Mouse (Mus musculus): ENCODE measurements around the gene Fam189b. TPM values are rescaled to one million over a fixed set of nuclear protein-coding genes. Genes with fewer than 3 reads are reported as not detected.

Fam189b gene
- total and polyA plus RNA-seq, 3 experiments: 3.9 to 18.0 (median 5.1) TPM

GRCm38 (mm10) chr3:89225321-89225815 is 42.4 kb downstream of the Fam189b start:
- DNase-seq: no peak
- Histone ChIP-seq H3K79me2 (replicated peaks; ENCODE audit: control insufficient read depth, insufficient read depth, low read length) (no peaks in the 10 kb centered on the region), H3K4me1 (ENCODE audit: control insufficient read depth, insufficient read depth, low read length) (no peaks in the 10 kb centered on the region; the same call in 1 of the 2 replicates), H3K27ac (no peak overlapping the region), H3K27me3 (ENCODE audit: control insufficient read depth, insufficient read depth, low read length) (no peaks in the 10 kb centered on the region), H3K9ac (ENCODE audit: low read depth, low read length) (no peak overlapping the region), H3K36me3 (ENCODE audit: control insufficient read depth, insufficient read depth, low read length) (no peaks in the 10 kb centered on the region), H3K4me3 (no peak overlapping the region)
- WGBS: 77% methylated on average over 12 of the region's 12 CpGs
- no peak for TF ChIP-seq POLR2A (IDR thresholded peaks at IDR 0.05; ENCODE audit: insufficient read depth, low read depth, low read length)
- TF ChIP-seq CTCF (IDR thresholded peaks at IDR 0.05): no peak
- no peak for TF ChIP-seq EP300 (IDR thresholded peaks at IDR 0.05; ENCODE audit: insufficient read depth, low read depth, low read length)
- intact Hi-C loops (cut with DNase I): no loop called here

- H3K79me2 ChIP-seq (replicated peaks; ENCODE audit: control insufficient read depth, insufficient read depth, low read length): no peaks in the 10 kb centered on the region
- H3K27ac ChIP-seq: no peak overlapping the region
- H3K27me3 ChIP-seq (ENCODE audit: control insufficient read depth, insufficient read depth, low read length): no peaks in the 10 kb centered on the region
- WGBS: 68% methylated on average over 4 of the region's 4 CpGs
- DNase-seq: no peak
- no peak overlapping the region for H3K9ac ChIP-seq (ENCODE audit: low read depth, low read length)
- H3K36me3 ChIP-seq (ENCODE audit: control insufficient read depth, insufficient read depth, low read length): no peaks in the 10 kb centered on the region
- no peak overlapping the region for H3K4me3 ChIP-seq
- intact Hi-C loops (cut with DNase I): no loop called here
- TF ChIP-seq EP300 (IDR thresholded peaks at IDR 0.05; ENCODE audit: insufficient read depth, low read depth, low read length): no peak
- TF ChIP-seq POLR2A (IDR thresholded peaks at IDR 0.05; ENCODE audit: insufficient read depth, low read depth, low read length): no peak
- TF ChIP-seq CTCF (IDR thresholded peaks at IDR 0.05): no peak
- H3K4me1 ChIP-seq (ENCODE audit: control insufficient read depth, insufficient read depth, low read length): no peaks in the 10 kb centered on the region; the same call in 1 of the 2 replicates
Observed at GRCm38 (mm10) chr3:89225918-89226317, 43.0 kb downstream of the Fam189b start.

GRCm38 (mm10) chr3:89226361-89226760 is 43.4 kb downstream of the Fam189b start:
- H3K27me3 ChIP-seq (ENCODE audit: control insufficient read depth, insufficient read depth, low read length): no peaks in the 10 kb centered on the region
- 77% methylated on average over 11 of the region's 11 CpGs for WGBS
- intact Hi-C loops (cut with DNase I): no loop called here
- TF ChIP-seq EP300 (IDR thresholded peaks at IDR 0.05; ENCODE audit: insufficient read depth, low read depth, low read length) (no peak), CTCF (IDR thresholded peaks at IDR 0.05) (no peak), POLR2A (IDR thresholded peaks at IDR 0.05; ENCODE audit: insufficient read depth, low read depth, low read length) (no peak)
- H3K79me2 ChIP-seq (replicated peaks; ENCODE audit: control insufficient read depth, insufficient read depth, low read length): no peaks in the 10 kb centered on the region
- H3K36me3 ChIP-seq (ENCODE audit: control insufficient read depth, insufficient read depth, low read length): no peaks in the 10 kb centered on the region
- no peak overlapping the region for H3K4me3 ChIP-seq
- H3K4me1 ChIP-seq (ENCODE audit: control insufficient read depth, insufficient read depth, low read length): no peaks in the 10 kb centered on the region; the same call in 1 of the 2 replicates
- H3K9ac ChIP-seq (ENCODE audit: low read depth, low read length): no peak overlapping the region
- H3K27ac ChIP-seq: no peak overlapping the region
- no peak for DNase-seq

- 16% methylated on average over 21 of the region's 21 CpGs for WGBS
- DNase-seq: no peak
- Histone ChIP-seq H3K36me3 (ENCODE audit: control insufficient read depth, insufficient read depth, low read length) (no peaks in the 10 kb centered on the region), H3K79me2 (replicated peaks; ENCODE audit: control insufficient read depth, insufficient read depth, low read length) (no peaks in the 10 kb centered on the region), H3K27ac (peak within 1 kb of the TSS; percentile 87), H3K4me3 (peak within 1 kb of the TSS; percentile 65), H3K4me1 (ENCODE audit: control insufficient read depth, insufficient read depth, low read length) (no peaks in the 10 kb centered on the region; the same call in 1 of the 2 replicates), H3K9ac (ENCODE audit: low read depth, low read length) (peak within 1 kb of the TSS; percentile 17), H3K27me3 (ENCODE audit: control insufficient read depth, insufficient read depth, low read length) (no peaks in the 10 kb centered on the region)
- no peak for TF ChIP-seq POLR2A (IDR thresholded peaks at IDR 0.05; ENCODE audit: insufficient read depth, low read depth, low read length)
- no peak for TF ChIP-seq EP300 (IDR thresholded peaks at IDR 0.05; ENCODE audit: insufficient read depth, low read depth, low read length)
- TF ChIP-seq CTCF (IDR thresholded peaks at IDR 0.05): no peak
- intact Hi-C loops (cut with DNase I): no loop called here
Observed at GRCm38 (mm10) chr3:89226900-89227299, 44.0 kb downstream of the Fam189b start, which contains the start of gene Mtx1. Gene Mtx1 (minus strand): TSS chr3:89227088.

GRCm38 (mm10) chr3:89227307-89228179 is 44.6 kb downstream of the Fam189b start:
- WGBS: 10% methylated on average over 41 of the region's 41 CpGs
- H3K9ac ChIP-seq (ENCODE audit: low read depth, low read length): peak overlapping the region; percentile 17
- no peaks in the 10 kb centered on the region for H3K79me2 ChIP-seq (replicated peaks; ENCODE audit: control insufficient read depth, insufficient read depth, low read length)
- no peak for TF ChIP-seq EP300 (IDR thresholded peaks at IDR 0.05; ENCODE audit: insufficient read depth, low read depth, low read length)
- no peak for TF ChIP-seq CTCF (IDR thresholded peaks at IDR 0.05)
- peak; percentile 61 for TF ChIP-seq POLR2A (IDR thresholded peaks at IDR 0.05; ENCODE audit: insufficient read depth, low read depth, low read length)
- H3K4me1 ChIP-seq (ENCODE audit: control insufficient read depth, insufficient read depth, low read length): no peaks in the 10 kb centered on the region; the same call in 1 of the 2 replicates
- H3K27ac ChIP-seq: peak overlapping the region; percentile 87
- H3K36me3 ChIP-seq (ENCODE audit: control insufficient read depth, insufficient read depth, low read length): no peaks in the 10 kb centered on the region
- intact Hi-C loops (cut with DNase I): no loop called here
- peak; percentile 82 to 87 for DNase-seq
- no peaks in the 10 kb centered on the region for H3K27me3 ChIP-seq (ENCODE audit: control insufficient read depth, insufficient read depth, low read length)
- H3K4me3 ChIP-seq: peak overlapping the region; percentile 65

- TF ChIP-seq EP300 (IDR thresholded peaks at IDR 0.05; ENCODE audit: insufficient read depth, low read depth, low read length): no peak
- peak; percentile 63; the same call in 1 of the 2 replicates for TF ChIP-seq POLR2A (IDR thresholded peaks at IDR 0.05; ENCODE audit: insufficient read depth, low read depth, low read length)
- TF ChIP-seq CTCF (IDR thresholded peaks at IDR 0.05): peak; percentile 98
- intact Hi-C loops (cut with DNase I): no loop called here
- no peaks in the 10 kb centered on the region for H3K36me3 ChIP-seq (ENCODE audit: control insufficient read depth, insufficient read depth, low read length)
- H3K79me2 ChIP-seq (replicated peaks; ENCODE audit: control insufficient read depth, insufficient read depth, low read length): no peaks in the 10 kb centered on the region
- no peaks in the 10 kb centered on the region for H3K27me3 ChIP-seq (ENCODE audit: control insufficient read depth, insufficient read depth, low read length)
- H3K4me3 ChIP-seq: peak overlapping the region; percentile 65
- peak overlapping the region; percentile 87 for H3K27ac ChIP-seq
- peak; percentile 89 to 93 for DNase-seq
- WGBS: under 1% methylated on average over 20 of the region's 20 CpGs
- H3K4me1 ChIP-seq (ENCODE audit: control insufficient read depth, insufficient read depth, low read length): no peaks in the 10 kb centered on the region; the same call in 1 of the 2 replicates
- H3K9ac ChIP-seq (ENCODE audit: low read depth, low read length): peak overlapping the region; percentile 71
Observed at GRCm38 (mm10) chr3:89228180-89228549, 45.2 kb downstream of the Fam189b start.
